Mouse (Mus musculus) midbrain, embryonic 12.5 days (tissue): ENCODE measurements around the gene Itm2b. TPM values are rescaled to one million over a fixed set of nuclear protein-coding genes. Genes with fewer than 3 reads are reported as not detected.

Source experiments
- ATAC-seq: fragments of 200-750 bp; cut with Nextera tagmentation; 2 replicates; pipeline ENCODE4 v1.8.0; 2017; ENCODE audit warnings: low read depth, moderate TSS enrichment, moderate library complexity; ENCODE audit not compliant: low FRiP score
- H3K27ac ChIP-seq: fragments of 300-500 bp; sonication (generic); replicated peaks from 2 replicates; pipeline ENCODE4 v1.5.1; 2016; ENCODE audit warnings: mild to moderate bottlenecking
- H3K27me3 ChIP-seq: fragments of 300-500 bp; sonication (generic); 2 replicates; pipeline ENCODE4 v1.6.1; 2016; ENCODE audit warnings: mild to moderate bottlenecking
- H3K36me3 ChIP-seq: fragments of 300-500 bp; sonication (generic); 2 replicates; pipeline ENCODE4 v1.6.1; 2016
- H3K4me1 ChIP-seq: fragments of 300-500 bp; sonication (generic); 2 replicates; pipeline ENCODE4 v1.6.1; 2016
- H3K4me2 ChIP-seq: fragments of 300-500 bp; sonication (generic); replicated peaks from 2 replicates; pipeline ENCODE4 v1.6.1; 2016; ENCODE audit warnings: mild to moderate bottlenecking, moderate library complexity
- H3K4me3 ChIP-seq: fragments of 300-500 bp; sonication (generic); 2 replicates; pipeline ENCODE4 v1.5.1; 2016; ENCODE audit warnings: mild to moderate bottlenecking
- H3K9ac ChIP-seq: fragments of 300-500 bp; sonication (generic); replicated peaks from 2 replicates; pipeline ENCODE4 v1.6.1; 2016; ENCODE audit warnings: mild to moderate bottlenecking, moderate library complexity
- H3K9me3 ChIP-seq: fragments of 300-500 bp; sonication (generic); 2 replicates; pipeline ENCODE4 v1.6.1; 2016; ENCODE audit warnings: mild to moderate bottlenecking
- WGBS: fragments of 180-500 bp; shearing (Covaris S2); methylation state at CpG from one replicate; pipeline ENCODE4 v1.1.7; 2016; 5-methylcytosine and 5-hydroxymethylcytosine counted together
- polyA plus RNA-seq: library from polyadenylated mRNA; unstranded; fragments of >200 nt; fragmentation: Nextera tagmentation; extraction: Ambion mirVana; gene quantifications from 2 replicates; pipeline ENCODE4 v1.2.1, GENCODE M21; 2016

Itm2b gene
- polyA plus RNA-seq, 1 experiment from 2014 or later: 367 TPM

DNA sequence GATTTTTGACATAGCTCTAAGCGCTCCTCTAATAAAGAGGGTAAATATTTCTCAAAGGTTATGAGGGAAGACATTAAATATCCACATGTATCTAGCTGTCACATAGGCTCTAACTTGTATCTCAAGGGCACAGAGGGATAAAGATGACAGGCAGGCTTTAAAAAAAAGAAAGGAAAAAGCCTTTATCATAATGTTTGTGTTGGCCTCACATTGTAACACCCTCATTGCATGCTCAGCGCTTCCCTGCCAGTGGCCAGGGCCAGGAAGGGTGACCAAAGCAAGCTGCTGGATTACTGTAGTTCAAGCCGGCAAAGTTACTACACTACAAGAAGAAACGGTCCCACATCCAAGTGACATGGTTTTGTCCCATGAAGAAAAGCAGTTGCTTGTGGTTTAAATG is 53.7 kb downstream of the Itm2b start:
- Histone ChIP-seq H3K9ac (no peak overlapping the region), H3K36me3 (no peaks in the 10 kb centered on the region), H3K4me2 (no peak overlapping the region), H3K4me3 (no peak overlapping the region), H3K4me1 (peaks cover 7% of the 10 kb centered on the region), H3K9me3 (no peaks in the 10 kb centered on the region), H3K27me3 (no peaks in the 10 kb centered on the region), H3K27ac (no peak overlapping the region)
- 91% methylated on average over 4 of the region's 4 CpGs for WGBS
- ATAC-seq: no peak

DNA sequence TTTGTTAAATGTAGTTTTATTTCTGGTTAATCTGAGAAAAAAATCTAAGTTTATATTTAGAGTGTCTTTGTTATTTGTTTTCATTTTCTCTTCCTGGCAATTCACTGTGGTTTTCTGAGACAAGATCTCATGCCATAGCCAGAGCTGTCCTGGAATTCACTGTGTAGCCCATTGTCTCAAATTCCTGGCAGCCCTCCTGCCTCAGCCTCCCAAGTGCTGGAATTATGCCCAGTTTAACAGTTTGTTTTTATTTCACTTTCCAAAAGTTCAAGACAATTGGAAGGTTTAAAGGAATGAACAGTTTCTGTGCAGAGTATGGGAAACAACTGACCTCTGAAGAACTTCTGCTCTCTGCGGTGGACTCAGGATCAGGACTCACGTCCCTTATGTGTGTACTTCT is 55.2 kb downstream of the Itm2b start:
- Histone ChIP-seq H3K27ac (no peak overlapping the region), H3K36me3 (no peaks in the 10 kb centered on the region), H3K9me3 (no peaks in the 10 kb centered on the region), H3K9ac (no peak overlapping the region), H3K4me3 (no peak overlapping the region), H3K4me2 (no peak overlapping the region), H3K27me3 (no peaks in the 10 kb centered on the region), H3K4me1 (peaks cover 7% of the 10 kb centered on the region)
- 93% methylated on average over 2 of the region's 2 CpGs for WGBS
- no peak for ATAC-seq

DNA sequence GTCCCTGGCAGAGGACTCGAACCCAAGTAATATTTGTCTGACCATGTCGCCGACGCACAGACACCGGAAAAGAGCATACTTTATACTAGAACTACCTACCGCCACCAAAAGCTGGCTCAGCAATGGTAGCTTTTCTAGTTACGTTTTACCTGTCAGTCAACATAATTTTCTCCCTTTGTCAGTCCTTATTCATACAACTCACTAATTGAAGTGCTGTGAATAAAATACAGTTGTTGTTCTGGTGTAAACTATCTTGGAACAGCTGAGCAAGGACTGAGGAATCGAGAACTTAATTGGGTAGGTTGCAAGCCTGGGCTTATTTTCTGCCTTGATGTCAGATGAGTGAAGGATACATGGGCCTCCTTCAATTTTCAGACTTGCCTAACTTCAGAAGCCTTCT is 58.6 kb downstream of the Itm2b start:
- Histone ChIP-seq H3K27me3 (no peaks in the 10 kb centered on the region), H3K9ac (peak overlapping the region; percentile 90), H3K4me2 (peak overlapping the region; percentile 78), H3K36me3 (no peaks in the 10 kb centered on the region), H3K4me1 (peaks cover 14% of the 10 kb centered on the region), H3K27ac (peak overlapping the region; percentile 98), H3K9me3 (no peaks in the 10 kb centered on the region), H3K4me3 (peak overlapping the region; percentile 95)
- 10% methylated on average over 8 of the region's 8 CpGs for WGBS
- ATAC-seq: no peak; the same call in 1 of the 2 replicates

DNA sequence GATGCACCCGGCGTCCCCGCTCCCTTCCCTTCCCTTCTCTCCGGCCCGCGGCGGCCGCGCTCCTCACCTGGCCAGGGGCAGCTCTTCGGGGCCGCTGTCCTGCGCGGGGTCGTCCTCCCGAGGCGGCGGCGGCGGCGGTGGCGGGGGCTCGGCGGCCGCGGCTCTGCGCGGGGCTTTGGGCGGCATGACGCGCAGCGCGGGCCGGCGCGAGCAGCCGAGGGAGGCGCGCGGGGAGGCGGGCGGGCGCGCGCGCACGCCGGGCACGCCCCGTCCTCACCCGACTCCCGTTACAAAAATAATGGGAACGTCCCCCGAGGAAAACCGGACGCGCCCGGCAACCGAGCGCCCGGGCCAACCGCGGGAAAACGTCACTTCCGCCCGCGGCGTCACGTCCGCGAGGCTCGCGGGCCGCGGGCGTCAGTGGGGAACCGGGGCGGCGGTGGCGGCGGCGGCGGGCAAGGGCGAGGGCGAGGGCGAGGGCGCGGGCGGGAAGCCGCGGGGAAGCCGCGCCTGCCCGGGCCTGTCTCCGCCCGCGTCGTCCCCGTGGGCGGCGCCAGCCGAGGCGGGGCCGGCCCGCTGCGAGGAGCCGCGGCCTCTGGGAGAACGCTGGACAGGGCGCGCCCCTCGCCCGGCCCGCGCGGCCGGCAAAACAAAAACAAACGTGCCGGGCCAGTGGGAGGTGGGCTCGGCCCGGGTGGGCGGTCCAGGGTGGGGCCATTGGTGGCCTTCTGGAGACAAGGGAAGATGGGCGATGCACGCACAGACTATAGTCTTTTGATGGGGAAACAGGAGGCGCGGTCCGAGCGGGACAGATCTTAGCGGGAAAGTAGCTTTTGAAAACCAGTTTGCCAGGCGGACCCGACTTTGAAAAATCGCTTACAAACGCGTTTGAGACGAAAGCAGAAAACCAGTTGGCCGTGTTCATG is 59.4 kb downstream of the Itm2b start, which contains the start of gene Rb1:
TSS of gene Rb1 (minus strand) at position 367 of the 926 bp plus-strand sequence.
- ATAC-seq: peak; percentile 90
- Histone ChIP-seq H3K4me3 (peak within 1 kb of the TSS; percentile 95), H3K27me3 (no peaks in the 10 kb centered on the region), H3K4me1 (peaks cover 14% of the 10 kb centered on the region), H3K27ac (peak within 1 kb of the TSS; percentile 98), H3K9me3 (no peaks in the 10 kb centered on the region), H3K9ac (peak within 1 kb of the TSS; percentile 90), H3K36me3 (peaks cover 7% of the 10 kb centered on the region; the same call in 1 of the 2 replicates), H3K4me2 (peak within 1 kb of the TSS; percentile 78)
- under 1% methylated on average over 121 of the region's 135 CpGs for WGBS

DNA sequence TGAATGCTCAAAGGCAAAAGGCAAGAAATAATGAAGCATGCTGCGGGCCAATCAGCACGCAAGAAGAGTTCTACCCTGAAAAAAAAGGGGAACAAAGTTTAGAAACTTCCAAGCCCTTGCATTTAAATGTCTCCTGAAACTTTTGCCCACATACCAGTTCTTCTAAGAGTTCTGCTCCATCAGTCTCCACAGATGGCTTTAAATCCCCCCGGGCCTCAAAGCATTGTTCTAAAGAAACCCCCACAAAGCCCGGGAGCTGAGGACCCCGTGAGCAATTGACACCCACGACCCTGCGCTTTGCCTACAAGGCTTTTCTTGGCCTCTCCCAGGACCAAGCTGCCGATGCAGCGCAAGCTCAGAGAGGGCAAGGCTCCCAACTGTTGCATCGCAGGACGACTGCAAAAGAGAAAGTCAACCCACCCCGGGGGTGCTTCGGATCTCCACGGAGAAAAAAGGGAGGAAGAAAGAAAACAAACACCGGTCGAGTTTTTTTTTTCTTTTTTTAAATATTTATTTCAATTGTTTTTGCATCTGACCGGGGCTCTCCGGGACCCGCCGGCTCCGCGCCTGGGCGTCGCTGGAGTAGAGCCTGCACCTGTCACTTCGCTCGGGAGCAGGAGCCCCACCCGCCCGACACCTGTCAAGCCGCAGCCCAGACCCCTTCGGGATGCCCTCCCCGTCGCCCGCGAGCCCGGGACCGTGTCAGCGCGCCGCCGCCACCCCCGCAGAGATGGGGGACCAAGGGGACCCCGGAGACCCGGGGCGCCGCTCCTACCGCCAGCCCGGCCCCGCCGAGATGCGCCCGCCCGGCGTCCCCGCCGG is 60.2 kb downstream of the Itm2b start:
- H3K27ac ChIP-seq: peak overlapping the region; percentile 98
- H3K4me2 ChIP-seq: peak overlapping the region; percentile 78
- H3K4me3 ChIP-seq: peak overlapping the region; percentile 95
- peak overlapping the region; percentile 90 for H3K9ac ChIP-seq
- H3K36me3 ChIP-seq: peaks cover 7% of the 10 kb centered on the region; the same call in 1 of the 2 replicates
- WGBS: under 1% methylated on average over 53 of the region's 55 CpGs
- H3K9me3 ChIP-seq: no peaks in the 10 kb centered on the region
- no peaks in the 10 kb centered on the region for H3K27me3 ChIP-seq
- peaks cover 14% of the 10 kb centered on the region for H3K4me1 ChIP-seq
- peak; percentile 61 for ATAC-seq

DNA sequence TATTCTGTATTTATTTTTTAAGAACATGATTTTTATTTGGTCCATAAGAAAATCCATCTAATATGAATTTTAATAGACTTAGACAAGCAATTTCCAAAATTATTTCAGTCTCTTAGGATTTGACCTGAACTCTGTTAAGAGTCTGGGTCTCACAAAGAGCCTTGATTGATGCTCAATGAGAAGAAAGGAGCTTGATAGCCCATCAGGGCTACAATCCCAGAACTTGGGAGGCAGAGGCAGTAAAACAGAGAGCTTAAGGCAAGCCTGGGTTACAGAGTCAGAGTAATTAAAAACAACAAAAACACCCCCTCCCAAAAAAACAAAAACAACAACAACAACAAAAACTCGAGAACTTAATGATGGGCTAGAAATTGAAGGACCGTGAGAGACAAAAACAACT is 61.1 kb downstream of the Itm2b start:
- 57% methylated on average over 2 of the region's 2 CpGs for WGBS
- H3K9ac ChIP-seq: no peak overlapping the region
- ATAC-seq: no peak
- H3K4me2 ChIP-seq: peak overlapping the region; percentile 78
- peaks cover 10% of the 10 kb centered on the region; the same call in 1 of the 2 replicates for H3K36me3 ChIP-seq
- no peaks in the 10 kb centered on the region for H3K9me3 ChIP-seq
- H3K27ac ChIP-seq: no peak overlapping the region
- H3K4me3 ChIP-seq: no peak overlapping the region
- H3K27me3 ChIP-seq: no peaks in the 10 kb centered on the region
- peaks cover 14% of the 10 kb centered on the region for H3K4me1 ChIP-seq

DNA sequence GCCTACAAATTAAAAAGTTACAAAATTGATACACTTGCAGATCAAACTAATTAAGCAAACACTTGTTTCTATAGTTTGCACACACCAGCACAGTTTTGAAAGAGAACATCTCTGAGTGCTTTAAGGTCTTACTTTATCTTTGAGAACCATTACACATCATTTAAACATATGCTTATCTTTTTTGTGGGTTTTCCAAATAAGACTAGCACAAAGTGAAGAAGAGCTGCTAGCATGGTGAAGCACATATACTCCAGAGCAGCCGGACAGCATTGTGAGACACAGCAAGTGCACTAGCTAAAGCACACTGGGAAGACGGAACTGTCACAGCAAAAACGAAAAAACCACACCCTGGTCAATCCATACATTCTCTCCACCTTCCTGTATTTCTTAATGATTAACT is 62.9 kb downstream of the Itm2b start:
- no peak overlapping the region for H3K4me2 ChIP-seq
- no peak overlapping the region for H3K4me3 ChIP-seq
- no peaks in the 10 kb centered on the region for H3K27me3 ChIP-seq
- no peak overlapping the region for H3K27ac ChIP-seq
- no peak overlapping the region for H3K9ac ChIP-seq
- H3K9me3 ChIP-seq: no peaks in the 10 kb centered on the region
- WGBS: 80% methylated on average over 3 of the region's 3 CpGs
- no peak for ATAC-seq
- H3K4me1 ChIP-seq: peaks cover 14% of the 10 kb centered on the region
- peaks cover 10% of the 10 kb centered on the region; the same call in 1 of the 2 replicates for H3K36me3 ChIP-seq

DNA sequence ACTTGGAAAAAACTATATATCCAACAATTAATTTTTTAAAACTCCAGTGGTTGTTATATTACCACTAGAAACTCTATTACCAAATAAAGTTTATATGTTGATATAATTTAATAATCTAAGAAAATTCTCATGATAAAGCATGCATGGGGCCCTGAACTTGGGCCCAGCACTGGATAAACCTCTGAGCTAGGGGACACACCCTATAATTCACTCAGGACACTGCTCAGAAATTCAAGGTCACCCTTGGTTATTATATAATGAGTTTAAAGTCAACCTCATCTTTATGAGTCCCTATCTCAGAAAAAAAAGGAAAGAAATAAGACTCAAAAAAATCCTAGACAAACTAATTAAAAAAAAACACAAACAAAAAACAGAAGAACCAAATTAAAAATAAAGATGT is 68.2 kb downstream of the Itm2b start:
- Histone ChIP-seq H3K4me2 (no peak overlapping the region), H3K36me3 (peaks cover 10% of the 10 kb centered on the region; the same call in 1 of the 2 replicates), H3K9ac (no peak overlapping the region), H3K9me3 (no peaks in the 10 kb centered on the region), H3K4me1 (peaks cover 4% of the 10 kb centered on the region; the same call in 1 of the 2 replicates), H3K27ac (no peak overlapping the region), H3K27me3 (no peaks in the 10 kb centered on the region), H3K4me3 (no peak overlapping the region)
- no peak for ATAC-seq

DNA sequence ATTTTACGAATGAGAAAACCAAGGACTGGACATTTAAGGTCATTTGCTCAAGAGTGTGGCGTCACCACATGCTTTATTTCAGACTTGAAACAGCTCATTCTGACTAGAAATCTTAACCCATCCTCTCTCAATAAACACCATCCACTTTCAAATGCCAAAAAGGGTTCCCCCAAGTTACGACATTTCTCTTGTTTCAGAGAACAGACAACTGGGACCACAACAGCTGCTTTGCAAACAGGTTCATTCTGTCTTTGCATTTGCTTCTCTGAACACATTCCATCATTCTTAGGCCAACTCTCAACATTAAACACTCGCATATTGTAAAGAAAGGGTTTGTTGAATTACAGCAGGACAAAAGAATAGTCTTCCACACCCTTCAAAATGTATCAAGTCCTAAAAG is 71.2 kb downstream of the Itm2b start:
- H3K27ac ChIP-seq: no peak overlapping the region
- H3K4me1 ChIP-seq: peaks cover 4% of the 10 kb centered on the region; the same call in 1 of the 2 replicates
- H3K4me2 ChIP-seq: no peak overlapping the region
- H3K9ac ChIP-seq: no peak overlapping the region
- no peaks in the 10 kb centered on the region for H3K9me3 ChIP-seq
- no peaks in the 10 kb centered on the region for H3K36me3 ChIP-seq
- 68% methylated on average over 4 of the region's 4 CpGs for whole genome bisulfite sequencing
- no peak; the same call in 1 of the 2 replicates for ATAC-seq
- H3K4me3 ChIP-seq: no peak overlapping the region
- H3K27me3 ChIP-seq: no peaks in the 10 kb centered on the region

DNA sequence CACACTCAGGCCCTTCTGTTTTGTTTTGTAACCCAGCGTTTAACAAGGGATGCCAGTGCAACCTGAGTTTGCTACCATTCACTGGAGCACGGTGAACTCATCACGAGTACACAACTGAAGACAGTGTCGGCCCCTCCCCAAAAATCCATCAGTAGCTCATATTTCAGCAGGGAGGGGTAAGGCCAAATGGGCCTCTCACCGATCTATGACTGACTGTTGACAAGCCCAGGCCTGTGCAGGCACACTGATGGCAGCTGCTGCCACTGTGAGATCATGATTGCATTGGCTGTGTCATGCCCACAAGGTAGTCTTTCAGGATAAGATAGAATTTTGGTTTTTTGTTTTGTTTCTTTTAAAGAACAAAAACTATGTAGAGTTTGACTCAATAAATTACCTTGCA is 71.7 kb downstream of the Itm2b start:
- H3K9ac ChIP-seq: no peak overlapping the region
- WGBS: 79% methylated on average over 5 of the region's 5 CpGs
- no peak overlapping the region for H3K4me3 ChIP-seq
- no peaks in the 10 kb centered on the region for H3K27me3 ChIP-seq
- H3K9me3 ChIP-seq: no peaks in the 10 kb centered on the region
- H3K4me1 ChIP-seq: peaks cover 4% of the 10 kb centered on the region; the same call in 1 of the 2 replicates
- no peak overlapping the region for H3K4me2 ChIP-seq
- ATAC-seq: peak; percentile 72
- no peaks in the 10 kb centered on the region for H3K36me3 ChIP-seq
- no peak overlapping the region for H3K27ac ChIP-seq

DNA sequence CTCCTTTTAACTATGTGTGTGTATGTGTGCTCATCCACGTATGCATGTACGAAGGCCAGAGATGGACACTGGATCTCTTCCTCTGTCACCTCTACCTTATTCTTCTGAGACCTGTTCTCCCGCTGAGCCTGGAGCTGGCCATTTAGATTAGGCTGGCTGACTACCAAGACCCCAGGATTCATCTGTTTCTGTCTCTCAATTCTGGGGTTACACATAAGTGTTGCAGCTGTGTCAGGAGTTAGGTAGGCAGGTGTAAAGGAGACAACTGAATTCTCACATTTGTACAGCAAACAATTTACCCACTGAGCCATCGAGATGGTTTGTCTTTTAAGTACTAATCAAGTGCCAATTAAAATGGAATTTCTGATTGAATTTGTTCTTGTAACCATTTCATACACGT is 72.2 kb downstream of the Itm2b start:
- no peak overlapping the region for H3K27ac ChIP-seq
- no peak overlapping the region for H3K4me3 ChIP-seq
- WGBS: 90% methylated on average over 5 of the region's 5 CpGs
- no peaks in the 10 kb centered on the region for H3K9me3 ChIP-seq
- H3K36me3 ChIP-seq: no peaks in the 10 kb centered on the region
- peaks cover 4% of the 10 kb centered on the region; the same call in 1 of the 2 replicates for H3K4me1 ChIP-seq
- H3K4me2 ChIP-seq: no peak overlapping the region
- H3K27me3 ChIP-seq: no peaks in the 10 kb centered on the region
- H3K9ac ChIP-seq: no peak overlapping the region
- no peak for ATAC-seq
